Mouse (Mus musculus): ENCODE results near the gene 2310050C09Rik. TPM values are rescaled to one million over a fixed set of nuclear protein-coding genes. Genes with fewer than 3 reads are reported as not detected.

Gene 2310050C09Rik
- total RNA-seq (2023), result not detected in 2 replicates

GRCm38 (mm10) chr3:92870116-92870515 is at the start of gene 2310050C09Rik:
Gene 2310050C09Rik, minus strand, starts transcription at chr3:92870216.

GRCm38 (mm10) chr3:92851186-92851585 is 18.8 kb downstream of the 2310050C09Rik start, which contains the start of gene Lce1l:
Gene Lce1l, minus strand, starts transcription at chr3:92851286.

GRCm38 (mm10) chr3:92827108-92827507 is 42.9 kb downstream of the 2310050C09Rik start, which contains the start of gene Kprp:
Gene Kprp, minus strand, starts transcription at chr3:92827247.

Other genes starting within 250 kb of the 2310050C09Rik start
- gene Lce6a, start 248.6 kb downstream of the 2310050C09Rik start, total RNA-seq (2023), result not detected in 2 replicates
- not detected in 2 replicates for gene Lce1a1, start 221.9 kb downstream of the 2310050C09Rik start, total RNA-seq (2023)
- gene Lce1b, start 213.3 kb downstream of the 2310050C09Rik start, total RNA-seq (2023), result not detected in 2 replicates
- not detected in 2 replicates for gene Lce1a2, start 199.9 kb downstream of the 2310050C09Rik start, total RNA-seq (2023)
- not detected in 2 replicates for gene Lce1c, start 191.0 kb downstream of the 2310050C09Rik start, total RNA-seq (2023)
- gene Lce1d, start 183.0 kb downstream of the 2310050C09Rik start, total RNA-seq (2023), result not detected in 2 replicates
- not detected in 2 replicates for gene Lce1e, start 161.1 kb downstream of the 2310050C09Rik start, total RNA-seq (2023)
- not detected in 2 replicates for gene Lce1f, start 149.9 kb downstream of the 2310050C09Rik start, total RNA-seq (2023)
- not detected in 2 replicates for gene Gm38119, start 131.1 kb downstream of the 2310050C09Rik start, total RNA-seq (2023)
- gene Lce1g, start 117.9 kb downstream of the 2310050C09Rik start, total RNA-seq (2023), result not detected in 2 replicates
- gene Lce1h, start 105.2 kb downstream of the 2310050C09Rik start, total RNA-seq (2023), result not detected in 2 replicates
- not detected in 2 replicates for gene Lce1i, start 91.3 kb downstream of the 2310050C09Rik start, total RNA-seq (2023)
- gene Lce1j, start 79.7 kb downstream of the 2310050C09Rik start, total RNA-seq (2023), result not detected in 2 replicates
- not detected in 2 replicates for gene Lce1k, start 62.3 kb downstream of the 2310050C09Rik start, total RNA-seq (2023)
- not detected in 2 replicates for gene Kprp, start 43.0 kb downstream of the 2310050C09Rik start, total RNA-seq (2023)
- not detected in 2 replicates for gene Lce1l, start 18.9 kb downstream of the 2310050C09Rik start, total RNA-seq (2023)
- not detected in 2 replicates for gene Lce3a, start 56.0 kb upstream of the 2310050C09Rik start, total RNA-seq (2023)
- gene Lce3b, start 62.8 kb upstream of the 2310050C09Rik start, total RNA-seq (2023), result not detected in 2 replicates
- not detected in 2 replicates for gene Lce3c, start 74.3 kb upstream of the 2310050C09Rik start, total RNA-seq (2023)
- not detected in 2 replicates for gene Lce3d, start 87.2 kb upstream of the 2310050C09Rik start, total RNA-seq (2023)
- not detected in 2 replicates for gene Lce3e, start 96.8 kb upstream of the 2310050C09Rik start, total RNA-seq (2023)
- not detected in 2 replicates for gene Lce3f, start 122.0 kb upstream of the 2310050C09Rik start, total RNA-seq (2023)
- gene Crct1, start 145.5 kb upstream of the 2310050C09Rik start, total RNA-seq (2023), result not detected in 2 replicates
- not detected in 2 replicates for gene Lce1m, start 148.8 kb upstream of the 2310050C09Rik start, total RNA-seq (2023)
- not detected in 2 replicates for gene Gm4858, start 198.6 kb upstream of the 2310050C09Rik start, total RNA-seq (2023)

Data from neutrophil, adult 65 days (primary cell).